Mouse (Mus musculus): ENCODE results near the gene Pidd1. TPM values are rescaled to one million over a fixed set of nuclear protein-coding genes. Genes with fewer than 3 reads are reported as not detected.
"Not testable (repeated sequence)": the region's sequence is repeated elsewhere in the genome, so short reads cannot be mapped to it uniquely, and the experiment has no call there.

The Pidd1 gene
- polyA plus RNA-seq, 1 experiment from 2014 or later, result 17.3 TPM

DNA sequence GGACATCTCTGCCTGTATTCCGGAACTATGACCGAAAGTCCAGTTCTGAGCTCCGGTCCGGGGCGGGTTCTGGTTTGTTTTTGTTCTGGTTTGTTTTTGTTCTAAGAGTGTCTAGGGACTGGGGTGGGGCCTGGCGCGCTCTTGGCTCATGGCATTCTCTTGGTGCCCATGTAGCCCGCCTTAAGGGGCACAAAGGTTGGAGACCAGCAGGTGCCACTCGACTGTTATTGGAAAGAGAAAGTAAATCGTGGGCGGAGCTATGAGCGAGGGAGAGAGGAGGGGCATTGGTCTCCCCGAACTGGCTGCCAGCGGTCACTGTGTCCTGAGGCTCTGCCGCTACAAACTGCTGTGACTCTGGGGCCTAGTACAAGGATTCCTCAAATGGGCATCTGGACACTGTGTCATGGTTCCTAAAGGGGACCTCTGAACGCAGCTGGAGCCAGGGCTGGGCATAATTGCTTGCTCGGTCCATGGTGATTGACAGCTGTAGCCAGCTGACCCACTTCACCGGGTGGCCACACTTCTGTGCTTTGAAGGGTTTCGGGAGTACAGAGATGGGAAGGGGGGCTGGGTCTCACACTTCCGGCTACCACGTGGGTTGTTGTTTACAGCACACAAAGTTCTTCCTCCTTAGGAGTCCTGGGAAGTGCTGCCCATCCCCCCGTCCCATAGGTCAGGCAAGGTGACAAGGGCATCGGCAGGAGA, 11.9 kb upstream of the Pidd1 start:
- H3K4me1 ChIP-seq, result peaks cover 41% of the 10 kb centered on the region
- 3% methylated on average over 23 of the region's 23 CpGs for WGBS (ENCODE audit: insufficient replicate concordance)

DNA sequence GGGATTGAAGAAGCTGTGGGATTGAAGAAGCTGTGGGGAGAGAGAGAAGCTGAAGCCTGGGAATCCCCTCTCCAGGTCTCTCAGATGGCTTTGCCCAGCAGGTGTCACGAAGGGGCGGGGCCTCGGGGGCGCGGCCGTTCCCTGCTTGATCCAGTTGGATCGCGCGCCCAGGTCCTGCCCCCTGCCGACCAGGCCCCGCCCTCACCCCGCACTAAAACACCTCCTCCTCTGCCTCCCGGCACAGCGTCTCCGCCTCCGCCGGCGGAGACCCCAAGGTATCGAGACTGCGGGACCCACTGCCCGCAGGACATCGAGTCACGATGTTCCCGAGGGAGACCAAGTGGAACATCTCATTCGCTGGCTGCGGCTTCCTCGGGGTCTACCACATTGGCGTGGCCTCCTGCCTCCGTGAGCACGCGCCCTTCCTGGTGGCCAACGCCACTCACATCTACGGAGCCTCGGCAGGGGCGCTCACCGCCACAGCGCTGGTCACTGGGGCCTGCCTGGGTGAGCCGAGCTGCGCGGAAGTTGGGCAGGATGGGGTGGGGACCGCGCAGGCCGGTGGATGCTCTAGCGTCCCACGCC, 11.2 kb upstream of the Pidd1 start, which contains the start of gene Pnpla2:
TSS of gene Pnpla2 (plus strand) at position 232 of the 585 bp plus-strand sequence.
- Histone ChIP-seq H3K4me3 (peak within 1 kb of the TSS; percentile 70), H3K4me1 (peaks cover 47% of the 10 kb centered on the region), H3K27me3 (replicated peaks) (peaks cover 9% of the 10 kb centered on the region), H3K36me3 (peaks cover 38% of the 10 kb centered on the region), H3K9ac (peak within 1 kb of the TSS; percentile 77), H3K9me3 (replicated peaks) (no peaks in the 10 kb centered on the region), H3K27ac (peak within 1 kb of the TSS; percentile 84), H3K4me2 (peak within 1 kb of the TSS; percentile 90)
- WGBS (ENCODE audit: insufficient replicate concordance), result 3% methylated on average over 45 of the region's 45 CpGs
- peak; percentile 88 for ATAC-seq

More for the DNA sequence above, 11.9 kb upstream of the Pidd1 start:
- Histone ChIP-seq H3K4me3 (peak overlapping the region; percentile 70), H3K27ac (peak overlapping the region; percentile 84), H3K9ac (peak overlapping the region; percentile 77), H3K4me2 (peak overlapping the region; percentile 90), H3K27me3 (replicated peaks) (peaks cover 16% of the 10 kb centered on the region), H3K36me3 (peaks cover 31% of the 10 kb centered on the region), H3K9me3 (replicated peaks) (no peaks in the 10 kb centered on the region)
- ATAC-seq, result peak; percentile 18

DNA sequence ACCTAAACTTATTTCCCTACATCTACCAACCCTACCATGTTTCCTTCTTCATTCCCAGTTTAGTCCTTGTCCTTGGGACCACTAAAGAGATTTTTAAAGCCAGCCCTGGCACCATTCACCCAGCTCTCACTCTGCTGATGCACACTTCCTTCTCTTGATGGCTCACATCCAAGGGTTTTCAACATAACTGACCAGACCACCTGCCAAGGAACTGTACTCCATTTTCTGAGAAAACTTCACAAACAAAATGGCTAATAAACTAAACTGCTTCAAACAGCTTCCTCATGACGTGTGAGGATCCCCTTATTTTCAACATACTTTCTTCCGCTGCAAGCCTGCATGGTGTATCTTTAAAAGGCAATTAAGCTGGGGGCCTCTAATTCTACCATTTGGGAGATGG, 9.8 kb upstream of the Pidd1 start:
- no peaks in the 10 kb centered on the region for H3K9me3 ChIP-seq (replicated peaks)
- H3K4me3 ChIP-seq, result no peak overlapping the region
- WGBS (ENCODE audit: insufficient replicate concordance), result 71% methylated on average over 2 of the region's 2 CpGs
- H3K36me3 ChIP-seq, result peaks cover 43% of the 10 kb centered on the region
- H3K27me3 ChIP-seq (replicated peaks), result no peaks in the 10 kb centered on the region
- H3K9ac ChIP-seq, result no peak overlapping the region
- ATAC-seq, result no peak
- H3K27ac ChIP-seq, result peak overlapping the region; percentile 42; the same call in 1 of the 2 replicates
- H3K4me2 ChIP-seq, result no peak overlapping the region
- peaks cover 61% of the 10 kb centered on the region for H3K4me1 ChIP-seq

GRCm38 (mm10) chr7:141451928-141452327, 8.1 kb upstream of the Pidd1 start:
- Histone ChIP-seq H3K27me3 (replicated peaks) (no peaks in the 10 kb centered on the region), H3K4me3 (no peak overlapping the region), H3K4me1 (peaks cover 66% of the 10 kb centered on the region), H3K4me2 (no peak overlapping the region), H3K9me3 (replicated peaks) (no peaks in the 10 kb centered on the region), H3K9ac (no peak overlapping the region), H3K36me3 (peaks cover 44% of the 10 kb centered on the region), H3K27ac (peak overlapping the region; percentile 55)
- ATAC-seq, result no peak

DNA sequence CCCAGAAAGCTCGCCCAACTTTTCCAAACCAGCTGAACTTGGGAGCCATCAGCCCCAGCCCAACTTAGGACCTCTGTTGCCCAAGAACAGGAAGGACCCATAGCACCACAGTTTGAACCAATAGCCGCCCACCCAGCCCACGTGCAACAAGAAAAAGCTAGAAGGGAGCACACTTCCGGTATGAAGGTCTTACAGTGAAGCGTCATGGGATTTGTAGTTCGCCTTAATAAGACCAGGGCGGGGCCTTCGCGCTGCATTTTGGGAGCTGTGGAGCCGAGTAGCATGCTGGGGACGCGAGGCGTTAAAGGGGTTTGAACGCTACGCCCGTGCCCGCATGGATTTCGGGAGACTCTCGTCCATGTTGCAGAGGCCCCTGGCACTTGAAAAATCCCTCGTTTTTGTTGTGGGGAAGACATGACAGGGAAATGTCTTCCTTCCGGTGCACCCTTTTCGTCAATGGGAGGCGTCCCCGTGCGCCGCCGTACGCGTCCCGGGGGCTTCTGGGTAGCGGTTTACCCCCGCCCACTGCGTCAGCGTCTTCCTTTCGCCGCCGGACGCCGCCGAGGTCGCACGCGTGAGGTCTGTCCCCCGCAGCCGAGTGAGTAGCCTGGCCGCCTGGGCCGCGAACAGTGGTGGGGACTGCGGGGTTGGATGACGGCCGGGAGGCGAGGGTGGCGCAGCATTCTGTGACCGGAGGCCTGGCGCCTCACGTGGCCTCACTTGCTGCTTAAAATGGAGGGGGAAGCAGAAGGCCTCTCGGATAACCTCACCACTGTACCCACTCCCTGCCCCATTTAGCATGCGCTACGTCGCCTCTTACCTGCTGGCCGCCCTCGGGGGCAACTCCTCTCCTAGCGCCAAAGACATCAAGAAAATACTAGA, 3.5 kb upstream of the Pidd1 start, which contains the start of gene Rplp2:
TSS of gene Rplp2 (plus strand) at position 261 of the 882 bp plus-strand sequence.
- peak within 1 kb of the TSS; percentile 90 for H3K4me3 ChIP-seq
- ATAC-seq, result peak; percentile 85
- WGBS (ENCODE audit: insufficient replicate concordance), result under 1% methylated on average over 63 of the region's 63 CpGs
- peaks cover 49% of the 10 kb centered on the region for H3K36me3 ChIP-seq
- peak within 1 kb of the TSS; percentile 71 for H3K4me2 ChIP-seq
- H3K4me1 ChIP-seq, result peaks cover 76% of the 10 kb centered on the region
- H3K27me3 ChIP-seq (replicated peaks), result no peaks in the 10 kb centered on the region
- H3K9me3 ChIP-seq (replicated peaks), result no peaks in the 10 kb centered on the region
- peak within 1 kb of the TSS; percentile 90 for H3K27ac ChIP-seq
- H3K9ac ChIP-seq, result peak within 1 kb of the TSS; percentile 95

GRCm38 (mm10) chr7:141446374-141446773, 2.5 kb upstream of the Pidd1 start:
- H3K4me3 ChIP-seq, result peak overlapping the region; percentile 90; the same call in 1 of the 2 replicates
- H3K27ac ChIP-seq, result peak overlapping the region; percentile 90; the same call in 1 of the 2 replicates
- not testable (repeated sequence) for H3K9me3 ChIP-seq (replicated peaks); H3K27me3 ChIP-seq (replicated peaks); ATAC-seq; H3K9ac ChIP-seq
- peak overlapping the region; percentile 71 for H3K4me2 ChIP-seq
- peaks cover 76% of the 10 kb centered on the region for H3K4me1 ChIP-seq
- peaks cover 49% of the 10 kb centered on the region for H3K36me3 ChIP-seq
- WGBS (ENCODE audit: insufficient replicate concordance), result 53% methylated on average over 3 of the region's 3 CpGs

- peak; percentile 23 for ATAC-seq
- 26% methylated on average over 12 of the region's 12 CpGs for WGBS (ENCODE audit: insufficient replicate concordance)
- peaks cover 57% of the 10 kb centered on the region for H3K4me1 ChIP-seq
These were observed 574 bp downstream of the Pidd1 start for GRCm38 (mm10) chr7:141443081-141443821.

DNA sequence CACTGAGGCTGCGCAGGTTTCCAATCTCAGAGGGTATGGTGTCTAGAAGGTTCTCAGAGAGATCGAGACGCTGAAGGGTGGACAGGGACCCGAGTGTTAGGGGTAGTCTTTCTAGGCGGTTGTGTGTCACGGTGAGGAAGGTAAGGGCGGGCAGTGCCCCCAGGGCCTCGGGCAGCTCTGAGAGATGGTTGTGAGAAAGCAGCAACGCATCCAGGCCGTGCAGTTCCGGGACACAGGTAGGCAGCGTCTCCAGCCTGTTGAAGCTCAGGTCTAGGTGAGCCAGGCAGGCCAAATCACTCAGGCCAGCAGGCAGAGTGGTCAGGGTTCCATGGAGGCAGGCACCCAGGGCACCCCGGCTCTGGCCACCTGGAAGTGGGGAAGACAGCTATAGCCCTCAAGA, 1.6 kb downstream of the Pidd1 start:
- Histone ChIP-seq H3K4me3 (peak overlapping the region; percentile 68), H3K9me3 (replicated peaks) (no peaks in the 10 kb centered on the region), H3K4me1 (peaks cover 67% of the 10 kb centered on the region), H3K27me3 (replicated peaks) (no peaks in the 10 kb centered on the region), H3K27ac (0 out of 2 replicates have a peak overlapping the region, but pooled peaks have one; percentile 75), H3K4me2 (peak overlapping the region; percentile 90), H3K9ac (peak overlapping the region; percentile 83), H3K36me3 (peaks cover 52% of the 10 kb centered on the region)
- no peak for ATAC-seq
- 89% methylated on average over 13 of the region's 13 CpGs for WGBS (ENCODE audit: insufficient replicate concordance)

More at GRCm38 (mm10) chr7:141443081-141443821, 574 bp downstream of the Pidd1 start:
- peak overlapping the region; percentile 75 for H3K27ac ChIP-seq
- peak overlapping the region; percentile 83 for H3K9ac ChIP-seq
- peaks cover 49% of the 10 kb centered on the region for H3K36me3 ChIP-seq
- H3K27me3 ChIP-seq (replicated peaks), result no peaks in the 10 kb centered on the region
- peak overlapping the region; percentile 90 for H3K4me2 ChIP-seq
- no peaks in the 10 kb centered on the region for H3K9me3 ChIP-seq (replicated peaks)
- H3K4me3 ChIP-seq, result peak overlapping the region; percentile 68

DNA sequence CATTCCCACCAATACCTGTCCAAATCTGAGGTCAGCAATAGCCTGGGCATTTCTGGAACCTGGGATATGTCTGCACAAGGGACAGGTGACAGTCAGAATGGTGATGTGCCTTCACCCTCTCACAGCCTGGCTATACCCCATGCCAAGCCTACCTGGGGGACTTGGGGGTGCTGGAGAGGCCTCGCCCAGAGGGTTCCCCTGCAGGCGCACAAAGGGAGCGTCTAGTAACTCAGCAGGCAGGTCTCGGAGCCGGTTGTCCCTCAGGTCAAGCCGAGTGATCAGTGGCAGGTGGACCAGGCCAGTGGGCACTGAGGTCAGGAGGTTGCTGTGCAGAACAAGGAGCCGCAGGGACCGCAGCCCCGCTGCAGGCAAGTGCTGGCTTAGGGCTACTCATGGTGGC, 2.4 kb downstream of the Pidd1 start:
- H3K9me3 ChIP-seq (replicated peaks), result no peaks in the 10 kb centered on the region
- H3K27me3 ChIP-seq (replicated peaks), result no peaks in the 10 kb centered on the region
- ATAC-seq, result no peak
- peaks cover 70% of the 10 kb centered on the region for H3K4me1 ChIP-seq
- H3K4me3 ChIP-seq, result peak overlapping the region; percentile 68; the same call in 1 of the 2 replicates
- H3K9ac ChIP-seq, result peak overlapping the region; percentile 83; the same call in 1 of the 2 replicates
- peak overlapping the region; percentile 90 for H3K4me2 ChIP-seq
- H3K36me3 ChIP-seq, result peaks cover 52% of the 10 kb centered on the region
- 93% methylated on average over 9 of the region's 9 CpGs for WGBS (ENCODE audit: insufficient replicate concordance)
- H3K27ac ChIP-seq, result no peak overlapping the region

DNA sequence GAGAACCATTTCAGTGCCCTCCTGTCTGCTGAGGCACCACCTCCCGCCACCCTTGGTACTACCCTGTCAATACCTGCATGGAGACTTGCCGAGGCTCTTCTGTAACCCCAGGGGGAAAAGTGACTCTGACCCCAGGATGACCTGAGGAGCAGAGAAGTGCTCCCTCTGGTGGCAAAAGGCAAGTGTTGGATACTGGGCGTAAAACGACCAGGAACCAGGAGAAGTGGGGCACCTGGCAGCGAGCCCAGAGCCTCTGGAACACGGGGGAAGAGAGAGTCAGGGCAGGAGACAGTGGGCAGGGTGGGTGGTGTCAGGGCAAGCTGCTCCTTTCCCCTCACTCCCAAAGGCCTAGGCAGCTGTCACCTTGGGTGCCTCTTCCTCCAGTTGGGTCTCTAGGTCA, 3.2 kb downstream of the Pidd1 start:
- WGBS (ENCODE audit: insufficient replicate concordance), result 46% methylated on average over 6 of the region's 6 CpGs
- ATAC-seq, result no peak
- Histone ChIP-seq H3K4me3 (no peak overlapping the region), H3K27me3 (replicated peaks) (no peaks in the 10 kb centered on the region), H3K36me3 (peaks cover 52% of the 10 kb centered on the region), H3K4me2 (no peak overlapping the region), H3K9ac (peak overlapping the region; percentile 83; the same call in 1 of the 2 replicates), H3K9me3 (replicated peaks) (no peaks in the 10 kb centered on the region), H3K4me1 (peaks cover 72% of the 10 kb centered on the region), H3K27ac (no peak overlapping the region)

DNA sequence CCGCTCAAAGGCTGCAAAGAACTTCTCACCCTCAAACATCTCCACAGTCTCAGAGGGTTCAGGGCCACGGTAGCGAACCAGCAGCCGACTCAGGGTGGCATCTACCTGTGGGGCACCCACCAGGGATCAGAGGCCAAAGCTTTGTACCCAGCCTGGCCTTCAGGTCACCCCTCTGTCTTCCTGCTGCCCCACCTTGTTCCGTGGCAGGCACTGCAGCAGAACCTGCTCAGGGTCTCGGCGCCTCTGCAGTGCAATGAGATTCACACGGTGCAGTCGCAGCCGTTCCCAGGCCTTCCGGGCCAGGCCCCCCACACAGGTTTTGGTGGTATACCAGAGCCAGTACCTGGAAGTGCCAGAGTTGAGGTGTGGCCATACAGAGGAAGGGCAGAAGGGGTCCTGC, 4.0 kb downstream of the Pidd1 start:
- H3K27me3 ChIP-seq (replicated peaks), result no peaks in the 10 kb centered on the region
- no peak for ATAC-seq
- 93% methylated on average over 11 of the region's 11 CpGs for WGBS (ENCODE audit: insufficient replicate concordance)
- H3K4me2 ChIP-seq, result no peak overlapping the region
- no peak overlapping the region for H3K4me3 ChIP-seq
- peaks cover 78% of the 10 kb centered on the region for H3K4me1 ChIP-seq
- no peak overlapping the region for H3K9ac ChIP-seq
- H3K27ac ChIP-seq, result no peak overlapping the region
- H3K36me3 ChIP-seq, result peaks cover 52% of the 10 kb centered on the region
- no peaks in the 10 kb centered on the region for H3K9me3 ChIP-seq (replicated peaks)
